Mouse (Mus musculus) C2C12 (cell line): Measurements from ENCODE around the gene Akt3.

ENCODE experiments used
- CEBPB ChIP-seq: IDR thresholded peaks from one replicate; pipeline ENCODE4 v1.6.1; 2011; ENCODE audit warnings: low read depth, mild to moderate bottlenecking, control low read depth, moderate library complexity
- CTCF ChIP-seq: IDR thresholded peaks from one replicate; pipeline ENCODE4 v1.5.1; 2011; ENCODE audit not compliant: control insufficient read depth, insufficient read depth, insufficient read length
- MAX ChIP-seq: IDR thresholded peaks from one replicate; pipeline ENCODE4 v1.6.1; 2011; ENCODE audit warnings: mild to moderate bottlenecking, control low read depth
- MYOG ChIP-seq: IDR thresholded peaks from one replicate; pipeline ENCODE4 v1.6.1; 2011; ENCODE audit not compliant: control insufficient read depth, insufficient read length; ENCODE audit errors: extremely low read depth
- USF1 ChIP-seq: IDR thresholded peaks from one replicate; pipeline ENCODE4 v1.6.1; 2011; ENCODE audit warnings: low read depth, mild to moderate bottlenecking, control low read depth, moderate library complexity

- TF ChIP-seq CEBPB (no peak), CTCF (no peak), MYOG (no peak), USF1 (no peak), MAX (no peak)
Measured at GRCm38 (mm10) chr1:177018750-177019149, 239.3 kb downstream of the Akt3 start.
